9 mouse cellular contexts compared by ENCODE assay signal in the genomic region with DNA sequence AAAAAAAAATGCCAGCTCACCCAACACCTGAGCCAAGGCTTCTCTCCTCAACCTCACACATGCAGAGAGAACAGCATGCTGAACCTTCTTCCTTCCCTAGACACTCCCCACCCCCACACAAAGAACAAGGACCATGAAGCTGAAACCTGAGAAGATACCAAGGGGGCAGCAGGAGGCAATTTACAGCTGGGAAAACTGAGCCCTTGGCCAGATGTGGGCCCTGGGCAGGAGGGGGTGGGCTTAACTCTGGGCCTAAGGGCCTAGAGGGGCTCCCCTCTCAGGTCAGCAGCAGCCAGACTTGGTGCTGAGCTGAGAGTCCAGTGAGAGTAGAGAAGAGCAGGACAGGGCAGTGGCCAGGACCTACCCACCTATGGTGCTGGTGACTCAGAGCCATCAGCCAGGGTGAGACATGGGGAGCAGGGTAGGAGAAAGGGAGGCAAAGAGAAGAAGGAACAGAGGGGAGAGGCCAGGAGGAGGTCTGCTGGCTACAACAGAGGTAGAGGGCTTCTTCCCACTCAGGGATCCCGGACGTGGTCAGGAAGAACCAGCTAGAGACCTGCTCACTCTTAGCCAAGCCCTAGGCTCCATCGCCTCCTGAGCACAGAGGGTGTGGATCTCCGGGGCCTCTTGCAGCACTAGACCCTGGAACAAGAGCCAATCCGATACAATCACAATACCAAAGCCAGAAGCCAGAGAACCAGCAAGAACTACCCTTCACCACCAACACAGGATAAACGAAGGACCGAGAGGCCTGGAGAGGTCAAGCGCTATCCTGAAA. TPM values are rescaled to one million over a fixed set of nuclear protein-coding genes. Genes with fewer than 3 reads are reported as not detected.
DNase-seq lines count a peak whose midpoint lies in the region; ATAC-seq and TF ChIP-seq lines count a peak whose summit lies in the region.
"Had no signal": no experiment of that assay in that cellular context is flagged by ENCODE, and none has a peak within 500 bp of the region (broad histone marks: within the 10 kb centered on the region; RNA-seq: fewer than 3 reads in every experiment).

No protein-coding gene starts in this region.

- TF ChIP-seq CTCF in hindbrain, postnatal 0 days (IDR thresholded peaks at IDR 0.05; ENCODE audit: low read depth): no peak

- peak overlapping the region; percentile 73 for H3K27ac ChIP-seq in hindbrain, embryonic 10.5 days
- no peak overlapping the region for H3K27ac ChIP-seq in hindbrain, postnatal 0 days
- H3K27ac ChIP-seq in limb, embryonic 10.5 days: peak overlapping the region; percentile 89

- WGBS in hindbrain, embryonic 10.5 days: 74% methylated on average over 8 of the region's 8 CpGs
- WGBS in hindbrain, postnatal 0 days: 73% methylated on average over 8 of the region's 8 CpGs
- 56% methylated on average over 8 of the region's 8 CpGs for WGBS in limb, embryonic 10.5 days

- no peaks in the 10 kb centered on the region for H3K27me3 ChIP-seq in hindbrain, embryonic 10.5 days (ENCODE audit: insufficient read depth, poor library complexity, severe bottlenecking)
- H3K27me3 ChIP-seq in hindbrain, postnatal 0 days (ENCODE audit: insufficient read depth, low read length): no peaks in the 10 kb centered on the region
- H3K27me3 ChIP-seq in limb, embryonic 10.5 days (ENCODE audit: low read depth, poor library complexity, severe bottlenecking): no peaks in the 10 kb centered on the region

- no peak for DNase-seq in hindbrain, embryonic 10.5 days (ENCODE audit: low spot score)
- DNase-seq in hindbrain, postnatal 0 days (ENCODE audit: low spot score): no peak
- peak; percentile 32 to 36 for DNase-seq in cerebellum, postnatal 10 days
- DNase-seq in embryo, embryonic 11 days: peak; percentile 74
- peak; percentile 76 for DNase-seq in limb, embryonic 10.5 days (ENCODE audit: low spot score)
- DNase-seq in thymus, postnatal 10 days (ENCODE audit: low spot score in 2 of 2): no peak
- no peak for DNase-seq in urinary bladder, postnatal 14 days (ENCODE audit: low spot score)
- no peak for DNase-seq in thymus, postnatal 14 days
- DNase-seq: spleen, adult 18-20 months had no signal

- H3K4me1 ChIP-seq in hindbrain, embryonic 10.5 days (replicated peaks): peaks cover 75% of the 10 kb centered on the region
- peaks cover 25% of the 10 kb centered on the region for H3K4me1 ChIP-seq in hindbrain, postnatal 0 days (ENCODE audit: insufficient read depth, low read length)
- peaks cover 82% of the 10 kb centered on the region for H3K4me1 ChIP-seq in limb, embryonic 10.5 days

- no peak for ATAC-seq in hindbrain, postnatal 0 days

- no peak overlapping the region for H3K4me2 ChIP-seq in hindbrain, postnatal 0 days (ENCODE audit: low read depth, low read length)

- H3K36me3 ChIP-seq in hindbrain, embryonic 10.5 days: no peaks in the 10 kb centered on the region
- H3K36me3 ChIP-seq in hindbrain, postnatal 0 days (ENCODE audit: insufficient read depth, low read length): no peaks in the 10 kb centered on the region
- no peaks in the 10 kb centered on the region for H3K36me3 ChIP-seq in limb, embryonic 10.5 days

- H3K9ac ChIP-seq in hindbrain, postnatal 0 days (replicated peaks; ENCODE audit: low read length): no peak overlapping the region

- H3K4me3 ChIP-seq in hindbrain, embryonic 10.5 days: no peak overlapping the region
- H3K4me3 ChIP-seq in hindbrain, postnatal 0 days (ENCODE audit: low read length): no peak overlapping the region
- H3K4me3 ChIP-seq in limb, embryonic 10.5 days: peak overlapping the region; percentile 14; the same call in 1 of the 2 replicates

- H3K9me3 ChIP-seq in hindbrain, embryonic 10.5 days: no peaks in the 10 kb centered on the region
- H3K9me3 ChIP-seq in hindbrain, postnatal 0 days (ENCODE audit: low read length): no peaks in the 10 kb centered on the region
- no peaks in the 10 kb centered on the region for H3K9me3 ChIP-seq in limb, embryonic 10.5 days (replicated peaks)

RNA-seq across cellular contexts. Expression of a gene that starts 54.5 kb away (rescaled TPM):
- polyA plus RNA-seq in hindbrain, embryonic 10.5 days (2016; fragmentation: Nextera tagmentation; extraction: Ambion mirVana): 65.7 and 67.8 TPM in 2 replicates
- total RNA-seq in hindbrain, postnatal 0 days (2014; rRNA removed): 177 and 266 TPM in 2 replicates
- 70.1 and 73.8 TPM in 2 replicates for polyA plus RNA-seq in hindbrain, postnatal 0 days (2015; fragmentation: Nextera tagmentation; extraction: Ambion mirVana)
- 61.2 and 78.5 TPM in 2 replicates for polyA plus RNA-seq in limb, embryonic 10.5 days (2016; fragmentation: Nextera tagmentation; extraction: Ambion mirVana)

Comparison
In these comparisons a context has a peak if more than half of its experiments do, and no peak if none do; other contexts are left out.
1. DNase-seq: peak in cerebellum, postnatal 10 days (2 of 2), embryo, embryonic 11 days (single experiment) and limb, embryonic 10.5 days (single experiment); none in hindbrain, embryonic 10.5 days (single experiment), hindbrain, postnatal 0 days (single experiment), thymus, postnatal 10 days (0 of 2), urinary bladder, postnatal 14 days (single experiment) and thymus, postnatal 14 days (single experiment).